Mouse (Mus musculus) myocyte (in vitro differentiated cells): ENCODE results near the gene Gsdme.

ENCODE experiments used
- CEBPB ChIP-seq: IDR thresholded peaks from 2 replicates; pipeline ENCODE4 v1.6.1; 2011; ENCODE audit warnings: mild to moderate bottlenecking, moderate library complexity; ENCODE audit not compliant: poor library complexity, insufficient read depth, severe bottlenecking
- E2F4 ChIP-seq: IDR thresholded peaks from one replicate; pipeline ENCODE4 v1.6.1; 2011; ENCODE audit warnings: mild to moderate bottlenecking, control low read depth, moderate library complexity; ENCODE audit not compliant: insufficient read depth
- MYOG ChIP-seq, 3 experiments: IDR thresholded peaks; one replicate each; pipeline ENCODE4 v1.6.1; 2011; ENCODE audit warnings: control low read depth in 2 of 3, low read depth in 2 of 3, mild to moderate bottlenecking in 2 of 3; ENCODE audit not compliant: insufficient read length in 2 of 3, control insufficient read depth in 1 of 3, insufficient read depth in 1 of 3
- POLR2A ChIP-seq: IDR thresholded peaks from one replicate; pipeline ENCODE4 v1.6.1; 2011; ENCODE audit warnings: low read depth, mild to moderate bottlenecking, control low read depth, moderate library complexity; ENCODE audit not compliant: insufficient read length
- POLR2AphosphoS2 ChIP-seq: IDR thresholded peaks from one replicate; pipeline ENCODE4 v1.6.1; 2011; ENCODE audit warnings: low read depth, control low read depth; ENCODE audit not compliant: insufficient read length
- REST ChIP-seq: IDR thresholded peaks from one replicate; pipeline ENCODE4 v1.6.1; 2011; ENCODE audit warnings: mild to moderate bottlenecking, control low read depth, moderate library complexity; ENCODE audit not compliant: insufficient read depth, insufficient read length
- USF1 ChIP-seq: IDR thresholded peaks from one replicate; pipeline ENCODE4 v1.6.1; 2011; ENCODE audit warnings: low read depth, mild to moderate bottlenecking, control low read depth, moderate library complexity

GRCm38 (mm10) chr6:50220863-50221262 is 42.8 kb downstream of the Gsdme start:
- TF ChIP-seq CEBPB, result no peak
- no peak for TF ChIP-seq POLR2A
- TF ChIP-seq E2F4, result no peak
- TF ChIP-seq POLR2AphosphoS2, result no peak
- TF ChIP-seq USF1, result no peak
- TF ChIP-seq MYOG (IDR thresholded peaks at IDR 0.05; ENCODE audit: control insufficient read depth in 1 of 3, insufficient read depth in 1 of 3, insufficient read length in 2 of 3, low read depth in 2 of 3), result no peak
- no peak for TF ChIP-seq REST
